Mouse (Mus musculus): Measurements from ENCODE around the gene Gm28168.
"Not testable (repeated sequence)": the region's sequence is repeated elsewhere in the genome, so short reads cannot be mapped to it uniquely, and the experiment has no call there.

Gene Gm28168

GRCm38 (mm10) chr1:117927715-117928114 lies at the start of gene Gm28168:
Gene Gm28168, plus strand, starts transcription at chr1:117928015.
- DNase-seq (ENCODE audit: low spot score): not testable (repeated sequence)

DNA sequence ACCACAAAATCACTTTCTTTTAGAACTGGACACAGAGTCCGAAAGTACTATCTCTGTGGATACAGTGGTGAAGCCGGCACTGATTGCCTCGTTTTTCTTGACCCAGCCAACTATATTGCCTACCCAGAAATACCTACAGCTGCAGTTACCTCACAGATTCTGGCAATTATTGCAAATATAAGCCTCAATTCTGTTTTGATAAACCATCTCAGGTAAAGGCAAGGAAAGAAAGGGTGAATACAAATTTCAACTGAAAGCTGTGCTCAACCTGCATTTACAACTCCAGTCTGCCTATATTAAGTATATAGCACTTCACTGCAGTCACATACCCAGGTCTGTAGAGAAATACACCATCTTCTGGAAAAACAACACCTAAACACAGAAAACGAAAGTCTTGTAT lies 37.8 kb downstream of the Gm28168 start, which contains the start of gene Gm7145:
TSS of gene Gm7145 (plus strand) at position 301 of the 400 bp plus-strand sequence.
- no peak for DNase-seq (ENCODE audit: low spot score)

Data from ovary, adult 18-20 months (tissue).